Mouse (Mus musculus) frontal cortex, postnatal 36 days (tissue): Measurements from ENCODE around the gene Fank1.
"Not testable (repeated sequence)": the region's sequence is repeated elsewhere in the genome, so short reads cannot be mapped to it uniquely, and the experiment has no call there.

Source experiments
- DNase-seq, 2 experiments: peaks; one replicate each; pipeline ENCODE4 v3.0.0; 2022; ENCODE audit warnings: low spot score in 2 of 2

The Fank1 gene

DNA sequence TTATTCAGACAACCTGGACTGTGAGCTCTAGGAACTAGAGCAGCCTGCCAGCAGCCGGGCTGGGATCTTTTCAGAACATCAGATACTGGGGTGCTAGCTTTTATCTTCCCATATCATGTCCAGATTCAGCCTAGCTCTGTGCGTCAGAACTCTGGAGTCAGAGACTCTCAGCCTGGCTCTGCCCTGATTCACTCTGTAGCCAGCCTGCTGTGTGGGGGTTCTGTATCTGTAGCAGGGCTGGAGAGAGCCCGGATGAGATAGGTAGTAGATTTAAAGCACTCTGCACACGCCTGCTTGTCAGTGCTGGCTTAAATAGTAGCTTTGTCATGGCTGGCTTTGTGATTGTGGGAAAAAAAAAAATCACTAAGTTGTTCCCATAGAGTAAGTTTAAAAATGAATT lies 51.9 kb downstream of the Fank1 start:
- peak in 1 of 2 experiments; percentile 6 for DNase-seq

DNA sequence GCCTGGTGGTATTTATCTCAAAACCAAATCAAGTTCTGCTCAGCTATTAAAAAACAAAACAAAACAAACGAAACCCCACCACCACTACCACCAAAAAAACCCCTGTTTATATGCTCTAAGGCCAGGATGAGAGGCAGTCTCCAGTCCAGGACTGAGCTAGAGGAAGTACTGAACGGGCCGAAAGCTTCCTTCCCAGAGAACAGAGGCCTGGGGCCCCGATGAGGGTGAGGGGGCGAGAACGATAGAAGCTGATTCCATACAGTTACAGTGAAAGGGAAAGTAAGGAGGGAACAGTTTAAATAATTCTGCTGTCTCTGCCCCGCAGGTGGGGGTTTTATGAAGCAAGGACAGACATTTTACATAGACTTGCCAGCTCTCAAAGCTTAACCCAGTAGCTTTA lies 52.9 kb downstream of the Fank1 start:
- DNase-seq: no peak

DNA sequence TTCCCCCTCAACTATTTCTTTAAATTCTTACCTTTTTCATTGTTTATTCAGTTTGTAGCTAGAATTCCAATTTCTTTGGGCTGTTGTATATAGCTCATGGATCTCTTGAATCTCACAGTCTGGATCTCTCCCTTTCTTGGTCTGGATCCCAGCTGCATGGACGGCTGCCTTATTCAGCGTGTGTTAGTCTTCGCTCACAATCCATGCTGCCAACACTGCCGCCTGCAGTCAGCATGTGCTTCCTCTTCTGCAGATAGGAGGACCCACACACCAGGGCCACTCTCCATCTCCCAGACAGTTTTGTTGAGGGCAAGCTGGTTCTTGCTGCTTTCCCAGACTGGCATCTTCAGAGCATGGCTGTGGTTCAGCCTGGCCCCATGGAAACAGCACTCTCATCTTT lies 62.9 kb downstream of the Fank1 start:
- DNase-seq: peak; percentile 25 to 53

DNA sequence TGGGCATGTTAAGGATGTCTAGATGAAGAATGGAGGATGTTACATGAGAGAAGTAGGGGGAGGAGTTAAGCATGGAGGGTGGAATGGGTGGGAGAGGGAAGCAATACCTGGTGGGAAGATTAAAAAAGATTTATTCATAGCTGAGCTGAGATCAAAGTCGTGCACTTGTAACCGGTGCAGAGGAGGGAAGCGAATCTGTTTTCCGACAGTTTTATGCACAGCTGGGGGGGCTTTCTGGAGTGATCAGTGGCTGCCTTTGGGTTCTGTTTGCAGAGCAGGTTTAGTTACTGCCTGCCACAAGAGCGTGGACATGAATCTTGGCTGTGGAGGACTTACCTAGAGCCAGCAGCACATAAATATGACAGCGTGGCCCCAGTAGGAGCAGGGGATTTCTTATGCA lies 65.4 kb downstream of the Fank1 start:
- DNase-seq: no peak

DNA sequence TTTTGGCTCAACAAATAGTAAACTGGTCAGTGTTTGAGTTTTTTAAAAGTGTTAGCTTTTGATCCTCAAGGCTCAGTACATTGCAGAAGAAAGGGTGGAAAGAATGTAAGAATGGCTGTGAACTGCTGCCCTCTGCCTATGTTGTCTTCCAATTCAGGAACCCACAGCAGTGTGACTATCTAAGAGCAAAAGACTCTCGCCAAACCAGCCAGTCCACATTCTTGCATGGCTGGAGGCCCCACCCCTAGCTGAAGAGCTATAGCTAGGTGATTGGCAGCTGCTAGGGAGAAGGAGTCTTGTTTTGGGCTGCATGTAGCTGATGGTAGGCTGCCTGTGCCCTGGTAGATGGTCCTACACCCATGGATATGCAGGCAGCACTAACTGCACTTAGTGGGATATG lies 70.5 kb downstream of the Fank1 start:
- DNase-seq: no peak

DNA sequence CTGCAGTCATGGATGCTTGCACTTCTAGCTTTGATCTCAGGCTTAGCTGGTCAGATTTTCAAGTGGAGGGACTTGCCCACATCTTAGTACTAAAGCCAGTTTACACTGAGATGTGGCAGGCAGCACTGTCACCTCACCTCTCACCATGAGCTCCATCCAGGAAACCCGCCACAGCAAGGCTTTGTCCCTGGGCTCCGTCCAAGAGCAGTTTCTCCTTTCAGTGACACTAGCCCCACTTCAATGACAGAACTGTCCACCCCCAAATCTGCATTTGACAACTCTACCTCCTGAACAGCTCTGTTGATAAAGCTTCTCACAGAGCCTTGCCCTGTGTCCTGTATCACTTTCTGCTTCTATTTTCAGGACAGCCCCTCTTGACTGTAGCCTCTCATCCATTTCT lies 71.5 kb downstream of the Fank1 start:
- no peak for DNase-seq

DNA sequence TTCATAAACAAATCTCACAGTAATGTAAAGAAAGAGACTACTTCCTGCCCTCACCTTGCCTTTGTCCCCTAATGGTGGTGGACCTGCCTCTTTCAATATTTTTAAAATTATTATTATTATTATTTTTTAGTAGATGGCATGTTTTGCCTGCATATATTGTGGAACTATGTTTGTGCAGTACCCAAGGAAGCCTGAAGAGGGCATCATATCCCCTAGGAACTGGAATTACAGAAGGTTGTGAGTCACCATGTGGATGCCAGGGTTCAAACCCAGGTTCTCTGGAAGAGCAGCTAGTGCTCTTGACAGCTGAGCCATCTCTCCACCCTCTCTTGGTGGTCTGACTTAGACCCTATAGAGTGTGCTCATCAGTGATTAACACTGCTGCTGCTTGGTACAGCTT lies 74.1 kb downstream of the Fank1 start:
- DNase-seq: no peak

DNA sequence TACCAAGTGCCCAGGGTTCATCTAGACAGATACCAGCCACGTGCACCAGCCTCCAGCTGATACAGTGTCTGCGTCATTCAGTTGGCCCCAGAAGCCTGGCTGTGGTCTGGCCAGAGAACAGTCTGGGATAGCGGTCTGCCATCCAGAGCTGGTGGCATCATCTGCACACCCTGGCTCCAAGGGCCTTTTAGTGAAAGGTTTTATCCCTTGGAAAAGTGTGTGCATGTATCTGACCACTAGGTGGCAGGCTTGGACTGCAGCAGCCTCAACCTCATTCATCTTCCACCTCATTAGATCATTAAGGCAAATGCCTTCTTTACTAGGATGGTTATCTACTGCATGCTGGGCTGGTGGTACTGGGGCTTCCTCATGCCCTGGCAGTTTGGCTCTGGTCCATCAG lies 79.6 kb downstream of the Fank1 start:
- DNase-seq: peak; percentile 68 to 89

DNA sequence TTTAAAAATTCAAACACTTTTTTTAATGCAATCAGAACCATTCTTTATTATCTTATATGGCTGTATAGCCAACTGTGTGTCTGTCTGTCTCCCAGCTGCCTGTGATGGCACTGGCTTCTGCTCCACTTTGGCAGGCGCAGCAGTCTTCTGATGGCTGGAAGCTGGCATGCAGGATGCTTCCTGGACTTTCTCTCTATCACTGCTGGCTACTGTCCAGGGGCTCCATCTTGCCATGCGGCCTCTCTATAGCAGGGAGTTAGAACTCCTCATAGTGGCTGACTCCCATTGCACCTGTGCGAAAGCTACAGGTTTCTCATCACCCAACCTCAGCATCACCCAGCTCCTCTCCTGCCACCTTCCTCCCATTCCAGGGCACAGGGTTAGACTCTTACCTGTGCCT lies 81.8 kb downstream of the Fank1 start:
- no peak for DNase-seq

DNA sequence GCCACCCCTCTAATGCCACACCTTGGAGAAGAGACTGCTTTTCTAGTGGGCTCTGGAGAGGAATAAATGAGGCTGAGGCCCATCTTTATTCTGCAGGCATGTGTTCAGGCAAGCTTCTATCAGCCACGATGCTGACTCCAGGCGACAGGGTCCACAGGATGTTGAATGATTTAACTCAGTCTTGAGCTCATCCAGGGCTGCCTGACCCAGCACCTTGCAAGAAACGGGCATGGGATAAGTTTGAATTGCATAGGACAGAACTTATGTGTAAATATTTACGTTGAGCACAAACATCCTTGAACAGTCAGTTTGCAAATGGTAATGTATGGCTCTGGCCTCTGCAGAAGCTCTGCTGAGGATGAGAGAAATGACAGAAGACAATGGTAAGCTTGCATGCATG lies 82.9 kb downstream of the Fank1 start:
- no peak for DNase-seq

DNA sequence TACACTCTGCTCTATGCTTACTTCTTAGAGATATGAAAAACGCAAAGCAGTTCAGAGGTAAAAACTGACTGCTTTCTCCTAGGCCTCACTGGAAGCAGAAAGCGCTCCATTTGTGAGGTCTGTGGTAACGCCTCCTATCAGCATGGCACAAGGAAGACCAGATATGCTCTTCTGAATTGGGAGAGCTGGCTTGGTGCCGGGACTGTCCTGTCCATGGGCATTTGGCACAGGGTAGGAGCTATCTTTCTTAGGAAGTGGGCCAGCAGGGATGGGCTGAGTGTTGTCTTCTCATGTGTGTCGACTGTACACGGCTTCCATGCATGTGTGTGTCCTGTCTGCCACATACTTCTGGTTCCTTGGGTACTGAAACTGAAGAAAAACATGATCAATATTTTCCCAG lies 85.6 kb downstream of the Fank1 start:
- no peak for DNase-seq

DNA sequence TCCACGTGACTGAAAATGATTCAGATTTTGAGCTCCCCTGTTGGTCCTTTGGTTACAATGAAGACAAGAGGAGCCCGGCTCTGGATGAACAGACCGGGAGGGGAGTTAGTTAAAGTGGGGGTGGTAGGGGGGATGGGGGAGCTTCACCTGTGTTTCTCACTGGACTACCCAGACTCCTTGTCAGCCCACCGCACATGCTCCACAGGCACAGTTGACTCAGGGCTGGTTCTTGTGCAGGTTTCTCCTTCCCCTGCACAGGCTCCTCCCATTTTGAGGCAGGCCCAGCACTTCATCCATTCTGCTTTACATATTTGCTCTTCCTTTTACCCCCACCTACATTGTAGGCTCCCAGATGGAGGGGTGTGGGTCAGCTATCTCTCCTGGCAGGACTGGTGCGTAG lies 86.1 kb downstream of the Fank1 start:
- no peak for DNase-seq

DNA sequence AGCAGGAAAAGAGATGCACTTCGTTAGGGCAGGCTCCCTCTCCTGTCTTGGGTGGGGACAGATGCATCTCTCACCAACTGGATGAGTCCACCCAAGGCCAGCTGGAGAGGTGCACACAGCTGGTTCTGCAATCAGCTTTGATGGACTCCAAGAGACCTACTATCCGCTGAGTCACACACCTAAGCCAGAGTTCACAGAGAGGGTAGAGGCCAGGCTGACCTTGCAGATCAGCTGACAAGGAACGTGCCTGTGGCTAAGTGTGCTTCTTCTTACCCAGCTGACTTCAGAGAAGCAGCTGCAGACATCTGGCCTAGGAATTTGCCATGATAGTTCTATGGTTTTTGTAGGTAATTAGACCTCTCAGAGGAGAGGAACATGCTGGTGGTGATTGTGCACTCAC lies 86.5 kb downstream of the Fank1 start:
- DNase-seq: no peak

DNA sequence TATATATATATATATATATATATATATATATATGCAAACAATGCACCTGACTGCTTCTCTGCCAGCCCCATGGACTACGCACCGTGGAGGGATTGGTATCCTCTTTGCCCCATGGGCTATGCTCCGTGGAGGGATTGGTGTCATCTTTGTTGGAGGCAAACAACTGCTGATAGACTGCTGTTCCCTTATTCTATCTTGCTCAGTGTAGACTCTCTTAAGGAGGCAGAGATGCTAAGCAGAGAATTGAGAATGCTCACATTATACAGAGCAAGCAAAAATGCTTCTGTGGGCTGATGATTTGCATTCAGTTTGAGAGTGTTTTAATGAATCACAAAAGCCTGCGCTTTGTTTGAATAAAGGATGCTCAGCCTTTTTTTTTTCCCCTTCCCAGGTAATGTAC lies 87.0 kb downstream of the Fank1 start:
- DNase-seq: no peak

DNA sequence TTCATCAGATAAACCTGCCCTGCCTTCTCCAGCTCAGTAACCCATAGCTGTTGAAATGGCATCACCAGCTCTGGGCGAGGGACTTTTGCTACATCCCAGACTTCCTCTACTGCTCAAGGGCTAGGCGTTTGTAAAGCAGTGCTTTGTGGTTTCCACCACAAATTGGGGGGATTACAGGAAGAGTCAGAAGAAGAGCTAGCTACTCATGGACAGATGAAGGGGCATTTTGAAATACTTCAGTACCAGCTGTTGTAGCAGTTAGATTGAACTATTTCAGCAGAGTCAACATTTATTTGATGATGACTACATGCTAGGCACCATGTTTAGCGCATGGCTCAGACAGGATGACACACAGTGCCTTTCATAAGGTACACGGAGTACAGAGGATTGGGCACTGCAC lies 93.6 kb downstream of the Fank1 start:
- no peak for DNase-seq

DNA sequence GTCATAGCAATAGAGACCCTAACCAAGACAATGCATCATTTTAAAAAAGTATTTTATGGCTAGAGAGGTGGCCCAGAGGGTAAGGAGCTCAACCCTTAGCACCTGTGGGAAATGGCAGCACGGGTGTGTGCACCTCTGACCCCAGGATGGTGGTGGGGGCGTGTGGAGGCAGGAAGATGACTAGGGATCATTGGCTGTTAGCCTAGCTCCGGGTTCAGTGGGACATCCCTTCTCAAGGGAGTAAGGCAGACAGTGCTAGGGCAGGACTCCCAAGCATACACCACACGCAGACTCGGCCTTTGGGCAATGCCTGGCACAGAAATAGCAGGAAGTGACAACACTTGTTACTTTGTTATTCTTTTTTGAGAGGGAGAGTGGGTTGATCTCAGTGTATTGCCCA lies 96.0 kb downstream of the Fank1 start:
- DNase-seq: no peak

DNA sequence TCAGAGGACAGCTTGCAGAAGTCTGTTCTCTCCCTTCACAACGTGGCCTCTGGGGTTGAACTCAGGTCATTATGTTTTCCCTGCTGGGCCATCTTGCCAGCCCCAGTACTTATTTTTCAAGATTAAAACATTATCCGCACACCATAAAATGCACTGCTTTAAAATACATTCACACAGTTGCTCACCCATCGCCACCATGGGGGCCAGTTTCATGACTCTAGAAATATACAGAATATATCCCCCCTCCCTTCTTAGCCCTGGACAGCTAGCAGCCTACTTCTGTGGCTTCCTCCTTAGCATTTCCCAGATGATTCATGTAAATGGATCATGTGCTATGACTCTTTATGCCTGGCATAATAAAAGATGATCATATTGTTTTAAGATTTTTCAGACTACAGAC lies 99.5 kb downstream of the Fank1 start:
- DNase-seq: no peak

DNA sequence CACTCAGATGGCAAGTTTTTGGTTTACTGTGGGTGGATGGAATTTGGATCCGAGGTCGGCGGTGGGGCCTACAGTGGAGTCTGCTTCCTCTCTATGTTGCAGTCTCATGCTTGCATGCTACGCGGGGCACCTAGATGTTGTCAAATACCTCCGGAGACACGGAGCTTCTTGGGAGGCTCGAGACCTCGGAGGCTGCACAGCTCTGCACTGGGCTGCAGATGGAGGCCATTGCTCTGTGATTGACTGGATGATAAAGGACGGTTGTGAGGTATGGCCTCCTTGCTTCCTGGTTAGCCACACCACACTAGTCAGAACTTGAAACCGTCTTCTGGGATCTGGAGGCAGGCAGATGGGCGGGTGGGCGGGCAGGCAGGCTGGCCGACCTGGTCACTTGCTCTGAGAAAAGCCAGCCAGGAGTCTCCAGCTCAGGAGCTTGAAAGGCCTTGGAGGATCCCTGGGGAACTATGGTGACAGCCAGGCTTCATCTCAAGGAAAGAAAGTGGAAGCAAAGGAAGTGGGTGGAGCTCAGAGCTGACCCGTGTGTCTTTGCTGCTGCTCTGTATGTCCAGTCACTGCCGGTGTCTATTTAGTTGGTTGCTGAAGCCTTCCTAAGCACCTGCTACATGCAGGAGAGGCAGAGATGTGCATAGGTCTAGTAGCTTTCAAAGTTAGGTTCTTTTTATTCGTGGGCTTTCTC lies 100.1 kb downstream of the Fank1 start:
- DNase-seq: no peak

DNA sequence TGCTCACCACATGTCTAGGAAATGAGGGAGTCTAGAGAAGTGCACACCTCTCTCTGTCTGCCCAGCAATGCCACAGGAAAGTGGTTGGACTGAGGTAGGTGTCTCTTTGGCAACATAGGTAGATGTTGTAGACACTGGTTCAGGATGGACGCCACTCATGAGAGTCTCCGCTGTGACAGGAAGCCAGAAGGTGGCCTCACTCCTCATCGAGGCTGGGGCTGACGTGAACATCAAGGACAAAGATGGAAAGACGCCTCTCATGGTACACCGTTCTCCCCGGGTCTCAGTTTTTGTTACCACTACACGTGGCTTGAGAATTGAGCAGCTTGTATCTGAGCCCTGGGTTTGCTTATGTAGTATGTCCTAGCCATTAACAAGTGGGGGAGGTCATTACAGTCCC lies 103.1 kb downstream of the Fank1 start:
- DNase-seq: no peak

DNA sequence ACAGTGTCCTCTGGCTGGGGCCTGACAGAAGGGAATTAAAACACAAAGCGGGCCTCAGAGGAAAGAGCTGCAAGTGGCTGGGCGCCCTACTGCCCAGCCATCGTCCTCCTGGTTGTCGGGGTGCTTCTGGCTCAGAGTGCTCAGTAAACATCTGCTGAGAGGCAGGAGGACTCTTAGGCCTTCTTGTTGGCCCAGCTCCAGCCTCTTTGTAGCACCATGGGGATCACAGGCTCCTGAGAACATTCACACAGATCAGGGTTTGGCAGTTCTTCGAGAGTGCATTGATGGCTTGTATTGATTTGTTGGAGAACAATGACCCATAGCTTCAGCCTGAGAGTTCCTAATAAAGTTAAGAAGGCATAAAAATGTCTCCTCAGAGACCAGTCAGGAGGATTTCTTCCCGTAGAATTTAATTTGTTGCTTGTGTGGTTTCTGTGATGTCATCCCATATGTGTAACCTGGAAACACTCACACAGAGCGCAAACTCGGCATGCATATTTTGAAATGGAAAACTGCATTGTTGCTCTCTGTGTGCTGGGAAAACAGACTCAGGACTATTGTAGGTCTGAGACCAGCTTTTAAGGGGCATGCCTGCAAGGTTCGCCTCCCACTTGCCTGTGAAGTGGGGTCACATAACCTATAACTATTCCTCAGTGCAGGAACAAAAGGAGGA lies 108.2 kb downstream of the Fank1 start:
- DNase-seq: not testable (repeated sequence)

DNA sequence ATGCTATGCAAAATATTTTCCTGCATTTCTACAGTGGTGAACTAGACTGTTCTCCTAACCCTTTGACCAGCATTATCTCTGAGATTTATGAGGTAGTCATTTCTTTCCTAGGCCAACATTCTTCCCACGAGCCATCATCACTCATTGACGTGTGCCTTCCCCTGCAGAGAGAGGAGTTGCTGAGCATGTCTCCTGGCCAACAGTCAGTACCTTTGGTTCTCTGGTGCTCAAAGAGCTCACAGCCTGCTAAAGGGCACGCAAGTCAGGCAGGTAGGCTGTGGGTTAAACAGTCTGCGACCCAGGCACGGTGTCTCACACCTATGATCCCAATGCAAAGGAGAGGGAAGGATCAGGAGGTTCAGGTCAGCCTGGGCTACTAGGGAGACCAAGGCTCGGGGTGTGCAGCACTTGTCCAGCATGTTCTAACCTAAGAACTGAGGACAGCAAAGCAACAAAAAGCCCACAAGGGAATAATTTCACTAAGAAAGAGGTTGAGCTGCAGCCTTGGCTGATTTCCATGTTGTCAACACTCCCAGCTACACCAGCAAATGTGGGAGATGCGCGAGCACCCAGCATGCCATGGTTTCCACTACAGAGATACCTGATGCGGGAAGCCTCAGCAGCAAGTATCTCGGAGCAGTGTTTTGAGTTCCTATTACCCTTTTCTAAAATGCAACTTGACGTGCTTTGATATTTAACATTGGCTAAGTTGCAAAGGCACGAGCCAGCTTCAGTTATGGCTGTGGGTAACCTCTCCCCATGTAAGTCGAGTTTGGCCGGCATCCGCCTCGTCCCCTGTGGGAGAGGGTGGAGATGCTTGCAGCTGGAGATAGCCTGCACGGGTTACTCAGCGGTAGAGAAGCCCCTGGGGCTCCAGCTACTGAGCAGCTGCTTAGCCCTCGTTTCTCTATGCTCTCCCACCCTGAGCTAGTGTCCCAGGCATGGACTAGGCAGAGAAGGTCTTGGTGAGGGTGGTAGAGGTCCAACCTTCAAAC lies 112.6 kb downstream of the Fank1 start:
- DNase-seq: no peak

DNA sequence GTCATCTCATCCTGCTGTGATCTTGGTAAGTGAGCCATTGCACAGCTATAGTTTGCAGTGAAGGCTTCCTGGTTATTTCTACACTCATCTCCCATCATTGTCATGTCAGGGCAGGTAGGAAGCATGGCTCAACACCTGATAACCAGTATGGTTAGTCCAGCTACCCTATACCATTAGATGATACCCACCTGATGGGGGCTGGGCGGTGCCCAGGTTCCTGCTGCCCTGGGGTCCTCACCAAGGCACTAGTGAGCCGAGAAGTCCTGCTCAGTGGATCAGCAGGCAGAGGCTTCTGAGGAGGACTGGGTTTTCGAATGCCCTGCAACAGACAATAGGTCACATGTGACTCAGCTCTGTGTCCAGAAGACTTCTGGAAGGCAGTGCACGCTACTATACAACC lies 113.3 kb downstream of the Fank1 start:
- no peak for DNase-seq

DNA sequence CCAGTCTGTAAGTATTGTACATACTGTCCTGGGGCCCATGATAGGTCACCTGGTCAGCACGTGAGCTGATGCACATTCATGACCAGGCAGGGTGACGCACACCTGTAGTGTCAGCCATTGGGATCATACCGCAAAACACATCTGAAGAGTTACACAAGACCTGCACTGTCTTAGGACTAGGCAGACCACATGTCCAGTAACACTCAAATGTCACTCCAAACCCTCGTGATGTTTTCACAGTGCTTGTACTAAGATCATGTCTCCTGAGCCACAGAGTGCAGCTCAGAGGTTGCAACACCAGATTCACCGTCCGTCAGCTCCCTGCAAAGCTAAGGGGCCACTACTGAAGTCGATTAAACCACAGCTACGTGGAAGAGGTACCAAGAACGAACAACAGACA lies 114.6 kb downstream of the Fank1 start:
- no peak for DNase-seq
